Mouse (Mus musculus) forebrain, embryonic 10.5 days (tissue): ENCODE measurements around the gene Hoxc10. TPM values are rescaled to one million over a fixed set of nuclear protein-coding genes. Genes with fewer than 3 reads are reported as not detected.
A peak's percentile ranks its signal among the peaks of the same experiment; 100 is the strongest.

Source experiments
- DNase-seq: peaks from one replicate; pipeline ENCODE4 v3.0.0-alpha.2; 2017; ENCODE audit warnings: low spot score; ENCODE audit errors: extremely low spot score
- H3K27ac ChIP-seq: fragments of 300-500 bp; sonication (generic); 2 replicates; pipeline ENCODE4 v1.5.1; 2016; ENCODE audit warnings: mild to moderate bottlenecking
- H3K27me3 ChIP-seq: fragments of 300-500 bp; sonication (generic); 2 replicates; pipeline ENCODE4 v1.6.1; 2016; ENCODE audit warnings: mild to moderate bottlenecking; ENCODE audit not compliant: poor library complexity, severe bottlenecking
- H3K36me3 ChIP-seq: fragments of 300-500 bp; sonication (generic); replicated peaks from 2 replicates; pipeline ENCODE4 v1.6.1; 2016; ENCODE audit warnings: mild to moderate bottlenecking, moderate library complexity
- H3K4me1 ChIP-seq: fragments of 300-500 bp; sonication (generic); 2 replicates; pipeline ENCODE4 v1.6.1; 2016
- H3K4me3 ChIP-seq: fragments of 300-500 bp; sonication (generic); 2 replicates; pipeline ENCODE4 v1.5.1; 2016; ENCODE audit warnings: mild to moderate bottlenecking, moderate library complexity
- H3K9me3 ChIP-seq: fragments of 300-500 bp; sonication (generic); 2 replicates; pipeline ENCODE4 v1.6.1; 2016; ENCODE audit warnings: mild to moderate bottlenecking, moderate library complexity
- WGBS: fragments of 180-500 bp; shearing (Covaris S2); methylation state at CpG from one replicate; pipeline ENCODE4 v1.1.7; 2016; 5-methylcytosine and 5-hydroxymethylcytosine counted together
- polyA plus RNA-seq: library from polyadenylated mRNA; unstranded; fragments of >200 nt; fragmentation: Nextera tagmentation; extraction: Ambion mirVana; gene quantifications from 2 replicates; pipeline ENCODE4 v1.2.1, GENCODE M21; 2016

Hoxc10 gene
- polyA plus RNA-seq, 1 experiment from 2014 or later, result not detected

- 16% methylated on average over 5 of the region's 5 CpGs for WGBS
- Histone ChIP-seq H3K4me1 (peaks cover 5% of the 10 kb centered on the region), H3K4me3 (no peak overlapping the region), H3K9me3 (no peaks in the 10 kb centered on the region), H3K27me3 (peaks cover 100% of the 10 kb centered on the region), H3K36me3 (no peaks in the 10 kb centered on the region), H3K27ac (no peak overlapping the region)
- no peak for DNase-seq
These were observed 21.5 kb downstream of the Hoxc10 start for GRCm38 (mm10) chr15:102988078-102988477.

- no peak within 1 kb of the TSS for H3K27ac ChIP-seq
- DNase-seq, result no peak
- H3K9me3 ChIP-seq, result no peaks in the 10 kb centered on the region
- no peaks in the 10 kb centered on the region for H3K36me3 ChIP-seq
- peaks cover 100% of the 10 kb centered on the region for H3K27me3 ChIP-seq
- H3K4me3 ChIP-seq, result peak within 1 kb of the TSS; percentile 12
- H3K4me1 ChIP-seq, result peaks cover 5% of the 10 kb centered on the region
- under 1% methylated on average over 69 of the region's 69 CpGs for WGBS
These were observed 24.1 kb downstream of the Hoxc10 start, which contains the start of gene Hoxc8 for GRCm38 (mm10) chr15:102990461-102991397. Gene Hoxc8, plus strand, starts transcription at chr15:102990607.

GRCm38 (mm10) chr15:102991782-102992181 is 25.2 kb downstream of the Hoxc10 start:
- Histone ChIP-seq H3K27ac (no peak overlapping the region), H3K4me1 (peaks cover 5% of the 10 kb centered on the region), H3K36me3 (no peaks in the 10 kb centered on the region), H3K9me3 (no peaks in the 10 kb centered on the region), H3K27me3 (peaks cover 100% of the 10 kb centered on the region), H3K4me3 (no peak overlapping the region)
- 3% methylated on average over 7 of the region's 7 CpGs for WGBS
- DNase-seq, result no peak

- no peaks in the 10 kb centered on the region for H3K9me3 ChIP-seq
These were observed 25.6 kb downstream of the Hoxc10 start for GRCm38 (mm10) chr15:102992206-102992605.

GRCm38 (mm10) chr15:102992863-102993262 is 26.3 kb downstream of the Hoxc10 start:
- H3K36me3 ChIP-seq, result no peaks in the 10 kb centered on the region
- DNase-seq, result no peak
- H3K27me3 ChIP-seq, result peaks cover 100% of the 10 kb centered on the region
- H3K4me3 ChIP-seq, result no peak overlapping the region
- peaks cover 5% of the 10 kb centered on the region for H3K4me1 ChIP-seq
- 7% methylated on average over 3 of the region's 3 CpGs for WGBS
- H3K27ac ChIP-seq, result no peak overlapping the region
- no peaks in the 10 kb centered on the region for H3K9me3 ChIP-seq

More at GRCm38 (mm10) chr15:102992206-102992605, 25.6 kb downstream of the Hoxc10 start:
- no peak for DNase-seq
- WGBS, result 1% methylated on average over 11 of the region's 11 CpGs
- Histone ChIP-seq H3K4me1 (peaks cover 5% of the 10 kb centered on the region), H3K36me3 (no peaks in the 10 kb centered on the region), H3K27me3 (peaks cover 100% of the 10 kb centered on the region), H3K4me3 (no peak overlapping the region), H3K27ac (no peak overlapping the region)

GRCm38 (mm10) chr15:102996548-102996947 is 30.0 kb downstream of the Hoxc10 start:
- peaks cover 18% of the 10 kb centered on the region for H3K4me1 ChIP-seq
- no peaks in the 10 kb centered on the region for H3K36me3 ChIP-seq
- H3K27me3 ChIP-seq, result peaks cover 100% of the 10 kb centered on the region
- H3K27ac ChIP-seq, result no peak overlapping the region
- 2% methylated on average over 9 of the region's 9 CpGs for WGBS
- no peak overlapping the region for H3K4me3 ChIP-seq
- DNase-seq, result no peak
- H3K9me3 ChIP-seq, result no peaks in the 10 kb centered on the region

GRCm38 (mm10) chr15:102997431-102997830 is 30.8 kb downstream of the Hoxc10 start:
- peaks cover 100% of the 10 kb centered on the region for H3K27me3 ChIP-seq
- peaks cover 18% of the 10 kb centered on the region for H3K4me1 ChIP-seq
- under 1% methylated on average over 3 of the region's 3 CpGs for WGBS
- H3K36me3 ChIP-seq, result no peaks in the 10 kb centered on the region
- DNase-seq, result no peak
- H3K9me3 ChIP-seq, result no peaks in the 10 kb centered on the region
- no peak overlapping the region for H3K4me3 ChIP-seq
- H3K27ac ChIP-seq, result no peak overlapping the region

GRCm38 (mm10) chr15:102997939-102998355 is 31.4 kb downstream of the Hoxc10 start, which contains the start of gene Hoxc6:
Gene Hoxc6, plus strand, starts transcription at chr15:102998257.
- Histone ChIP-seq H3K27me3 (peaks cover 100% of the 10 kb centered on the region), H3K36me3 (no peaks in the 10 kb centered on the region), H3K4me3 (peak within 1 kb of the TSS; percentile 43), H3K27ac (no peak within 1 kb of the TSS), H3K4me1 (peaks cover 18% of the 10 kb centered on the region), H3K9me3 (no peaks in the 10 kb centered on the region)
- DNase-seq, result no peak
- WGBS, result 1% methylated on average over 19 of the region's 19 CpGs

GRCm38 (mm10) chr15:102998608-102999182 is 32.1 kb downstream of the Hoxc10 start:
- peak overlapping the region; percentile 43 for H3K4me3 ChIP-seq
- H3K4me1 ChIP-seq, result peaks cover 18% of the 10 kb centered on the region
- no peak for DNase-seq
- H3K27ac ChIP-seq, result no peak overlapping the region
- under 1% methylated on average over 19 of the region's 19 CpGs for WGBS
- H3K27me3 ChIP-seq, result peaks cover 100% of the 10 kb centered on the region
- H3K9me3 ChIP-seq, result no peaks in the 10 kb centered on the region
- no peaks in the 10 kb centered on the region for H3K36me3 ChIP-seq

- no peaks in the 10 kb centered on the region for H3K9me3 ChIP-seq
- H3K27ac ChIP-seq, result no peak overlapping the region
- peaks cover 100% of the 10 kb centered on the region for H3K27me3 ChIP-seq
- H3K4me3 ChIP-seq, result peak overlapping the region; percentile 43
- H3K36me3 ChIP-seq, result no peaks in the 10 kb centered on the region
- peaks cover 18% of the 10 kb centered on the region for H3K4me1 ChIP-seq
- WGBS, result under 1% methylated on average over 33 of the region's 33 CpGs
- no peak for DNase-seq
These were observed 32.7 kb downstream of the Hoxc10 start for GRCm38 (mm10) chr15:102999183-102999831.

- Histone ChIP-seq H3K27ac (no peak overlapping the region), H3K36me3 (no peaks in the 10 kb centered on the region), H3K27me3 (peaks cover 100% of the 10 kb centered on the region), H3K4me1 (peaks cover 18% of the 10 kb centered on the region), H3K4me3 (no peak overlapping the region), H3K9me3 (no peaks in the 10 kb centered on the region)
- DNase-seq, result no peak
- under 1% methylated on average over 11 of the region's 11 CpGs for WGBS
These were observed 33.4 kb downstream of the Hoxc10 start for GRCm38 (mm10) chr15:102999955-103000354.

GRCm38 (mm10) chr15:103000501-103000901 is 33.9 kb downstream of the Hoxc10 start:
- DNase-seq, result no peak
- Histone ChIP-seq H3K4me3 (no peak overlapping the region), H3K9me3 (no peaks in the 10 kb centered on the region), H3K27ac (no peak overlapping the region), H3K4me1 (peaks cover 18% of the 10 kb centered on the region), H3K36me3 (no peaks in the 10 kb centered on the region), H3K27me3 (peaks cover 100% of the 10 kb centered on the region)
- WGBS, result under 1% methylated on average over 24 of the region's 24 CpGs
